Mouse (Mus musculus): ENCODE measurements around the gene Nxf2.
A peak's percentile ranks its signal among the peaks of the same experiment; 100 is the strongest.
"Not testable (repeated sequence)": the region's sequence is repeated elsewhere in the genome, so short reads cannot be mapped to it uniquely, and the experiment has no call there.

The Nxf2 gene

DNA sequence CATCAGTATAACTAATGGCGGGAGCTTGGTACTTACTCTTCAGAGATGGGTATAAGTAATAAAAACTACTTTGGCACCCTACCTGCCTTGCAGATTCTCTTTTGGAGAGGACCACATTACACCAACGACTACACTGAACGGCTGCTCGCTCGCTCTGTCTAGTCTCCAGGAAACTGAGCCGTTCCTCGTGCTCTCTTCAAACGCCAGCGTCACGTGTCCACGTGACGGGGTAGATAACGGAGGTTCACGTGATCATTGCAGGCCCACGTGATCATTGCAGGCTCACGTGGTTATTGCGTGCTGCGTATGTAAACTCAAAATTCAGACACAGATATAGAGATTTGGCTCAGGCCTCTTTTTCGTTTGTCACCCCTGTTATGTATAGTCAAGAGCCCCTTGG lies at the start of gene Nxf2:
Nxf2 (minus strand) TSS at position 209 of the 400 bp plus-strand sequence.
- DNase-seq (ENCODE audit: low read depth in 2 of 2, low spot score in 2 of 2) = no peak

DNA sequence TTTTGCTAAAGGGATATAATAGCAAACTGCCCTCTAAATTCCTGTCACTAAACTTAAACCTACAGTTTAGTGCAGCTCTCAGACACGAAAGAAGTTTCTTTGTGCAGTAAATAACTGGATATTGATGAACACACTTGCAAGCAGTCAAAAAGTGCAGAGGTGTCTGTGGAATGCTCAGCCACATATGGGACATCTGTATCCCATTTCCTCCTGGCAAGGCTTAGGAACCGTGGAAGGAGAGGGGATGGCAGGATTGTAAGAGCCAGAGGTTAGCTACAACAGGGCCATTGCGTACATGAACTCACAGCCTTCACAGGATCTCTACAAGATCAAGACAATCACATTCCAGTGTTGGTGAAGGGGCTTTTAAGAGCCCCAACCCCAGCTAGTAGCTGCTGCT lies 46.8 kb upstream of the Nxf2 start:
- DNase-seq (ENCODE audit: low read depth in 2 of 2, low spot score in 2 of 2) = no peak

DNA sequence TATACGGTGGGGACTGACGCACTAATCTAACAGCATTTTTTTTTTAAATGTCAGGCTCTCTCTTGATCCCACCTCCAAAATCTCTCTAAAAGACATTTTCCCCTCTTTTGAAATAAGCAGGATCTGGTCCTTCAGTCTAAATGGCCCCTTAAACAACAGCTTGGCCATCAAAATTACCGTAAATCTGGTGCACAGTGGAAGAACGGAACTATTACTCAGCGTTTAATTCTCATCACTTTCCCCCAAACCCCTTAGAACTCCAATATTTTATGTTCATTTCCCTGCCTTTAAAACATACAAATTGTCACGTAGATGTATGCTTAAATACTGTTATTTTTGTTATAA lies 44.9 kb upstream of the Nxf2 start:
- no peak for DNase-seq (ENCODE audit: low read depth in 2 of 2, low spot score in 2 of 2)

DNA sequence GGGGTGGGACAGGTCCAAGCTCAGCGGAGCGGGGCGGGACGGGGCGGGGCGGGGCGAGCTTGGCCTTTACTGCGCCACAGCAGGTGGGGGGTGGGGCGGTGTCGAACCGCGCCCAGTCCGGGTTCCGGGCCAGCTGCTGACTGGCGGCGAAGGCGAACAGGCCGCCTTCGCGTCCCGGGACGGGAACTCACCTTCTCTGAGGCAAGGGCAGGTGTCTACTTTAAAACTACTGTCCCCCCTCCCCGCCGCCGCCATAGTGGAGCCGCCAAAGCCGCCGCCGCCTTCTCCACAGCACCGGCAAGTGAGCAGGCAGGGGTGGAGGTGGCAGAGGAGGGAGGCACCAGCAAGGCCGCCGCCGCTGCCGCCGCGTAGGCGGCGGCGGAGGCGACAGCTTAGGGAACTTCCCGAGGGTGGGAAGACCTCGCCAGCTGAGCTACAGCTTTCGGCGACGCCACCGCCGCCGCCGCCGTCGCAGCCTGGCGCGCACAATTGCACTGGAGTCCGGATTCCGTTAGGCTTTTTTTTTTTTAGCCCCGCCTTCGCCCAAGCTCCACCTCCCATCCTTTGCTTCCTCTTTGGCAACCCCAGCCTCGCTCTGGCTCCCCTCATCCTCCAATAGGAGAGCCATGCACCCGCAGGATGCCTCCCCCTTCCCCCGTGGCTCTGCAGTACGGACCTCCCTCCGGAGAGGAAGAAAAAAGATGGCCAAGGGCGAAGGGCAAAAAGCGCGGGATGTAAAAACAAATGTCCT lies 44.3 kb upstream of the Nxf2 start, which contains the start of gene Zmat1:
Zmat1 (minus strand) TSS at position 490 of the 751 bp plus-strand sequence.
- DNase-seq (ENCODE audit: low read depth in 2 of 2, low spot score in 2 of 2) = peak; percentile 81 to 83

DNA sequence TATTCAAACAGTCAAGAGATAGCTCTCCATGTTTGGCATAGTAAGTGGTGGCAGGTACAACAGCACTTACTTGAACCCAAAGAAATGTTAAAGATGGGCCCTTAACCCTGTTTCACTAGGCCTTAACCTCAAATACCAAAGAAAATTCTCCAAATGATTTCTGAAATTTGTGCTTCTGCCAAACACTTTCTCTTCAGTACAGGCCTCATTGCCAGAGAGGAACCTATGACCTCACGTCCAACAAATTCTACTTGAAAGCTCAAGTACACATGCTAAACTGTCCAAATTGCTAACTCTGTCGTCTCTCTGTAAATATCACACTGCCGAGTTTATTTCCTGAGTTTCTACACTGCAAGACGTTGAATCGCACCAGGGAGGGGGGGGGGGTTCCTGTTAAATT lies 43.5 kb upstream of the Nxf2 start:
- DNase-seq (ENCODE audit: low read depth in 2 of 2, low spot score in 2 of 2) = no peak

DNA sequence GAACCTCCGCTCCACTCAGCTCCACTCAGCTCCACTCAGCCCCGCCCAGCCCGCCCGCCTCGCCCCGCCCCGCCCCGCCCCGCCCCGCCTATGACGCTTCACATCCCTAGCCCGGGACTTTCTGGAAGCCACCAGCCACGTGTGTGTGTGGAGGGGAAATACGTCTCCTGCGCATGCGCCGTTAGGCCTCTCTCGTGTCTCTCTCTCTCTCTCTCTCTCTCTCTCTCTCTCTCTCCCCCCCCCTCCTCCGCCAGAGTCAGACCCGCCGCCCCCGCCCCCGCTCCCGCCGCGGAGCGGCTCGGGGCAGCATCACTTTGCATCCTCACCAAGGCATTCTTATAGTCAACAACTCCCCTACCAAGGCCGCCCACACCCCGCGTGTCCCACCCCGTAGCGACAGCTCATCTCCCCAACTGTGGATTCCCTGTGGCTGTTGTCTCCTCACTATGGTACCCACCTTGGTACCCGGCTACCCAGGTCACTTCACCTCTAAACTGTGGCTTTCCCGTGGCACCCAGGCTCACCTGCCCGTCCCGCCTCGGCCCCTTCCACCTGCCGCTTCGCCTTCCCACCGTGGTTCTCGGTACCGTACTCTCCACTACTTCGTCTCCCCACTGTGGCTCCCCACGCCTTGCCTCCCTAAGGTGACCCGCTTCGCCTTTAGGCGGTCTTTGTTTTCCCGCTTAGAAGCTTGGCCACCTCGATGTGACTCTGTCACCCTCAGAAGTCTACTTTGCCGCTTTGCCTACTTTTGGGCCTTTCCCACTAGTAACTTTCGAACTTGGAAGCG lies 1.1 kb downstream of the Nxf2 start:
- peak; percentile 35 to 42 for DNase-seq (ENCODE audit: low read depth in 2 of 2, low spot score in 2 of 2)

DNA sequence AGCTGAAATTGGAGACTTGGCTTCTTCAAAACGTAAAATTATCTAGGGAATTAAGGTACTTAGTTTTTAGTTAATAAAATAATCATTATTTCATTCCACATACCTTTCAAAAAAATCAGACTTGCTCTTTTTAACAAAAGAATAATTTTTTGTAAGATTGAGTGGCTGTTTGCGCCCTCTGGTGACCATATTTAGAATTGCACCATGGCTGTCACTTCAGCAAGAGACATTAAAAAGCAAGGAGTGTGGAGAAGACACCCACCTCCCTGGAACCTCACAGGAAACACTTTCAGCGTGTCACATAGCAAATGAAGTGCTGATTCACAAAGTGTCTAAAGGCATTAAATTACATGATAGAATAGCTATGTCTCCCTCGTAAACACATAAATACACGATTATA lies 34.2 kb downstream of the Nxf2 start:
- peak; percentile 28 to 56 for DNase-seq (ENCODE audit: low read depth in 2 of 2, low spot score in 2 of 2)

DNA sequence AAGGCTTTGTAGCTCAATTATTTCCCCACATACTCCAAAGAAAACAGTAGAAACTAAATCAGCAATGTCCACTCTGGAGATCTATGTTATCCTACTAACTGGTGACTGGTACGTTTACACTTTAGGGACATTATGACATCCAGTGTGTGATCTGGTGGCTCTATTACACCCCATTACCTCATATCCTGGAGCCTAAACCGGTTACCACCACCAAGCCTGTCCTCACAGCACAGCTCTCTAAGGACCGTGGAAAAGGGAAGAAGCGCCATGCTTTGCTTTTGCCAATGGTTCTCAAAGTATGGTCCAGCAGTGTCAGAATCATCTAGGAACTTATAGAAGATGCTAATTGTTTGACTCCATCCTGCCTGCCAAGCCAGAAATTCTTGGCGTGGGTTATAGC lies 34.6 kb downstream of the Nxf2 start:
- DNase-seq (ENCODE audit: low read depth in 2 of 2, low spot score in 2 of 2) = no peak

DNA sequence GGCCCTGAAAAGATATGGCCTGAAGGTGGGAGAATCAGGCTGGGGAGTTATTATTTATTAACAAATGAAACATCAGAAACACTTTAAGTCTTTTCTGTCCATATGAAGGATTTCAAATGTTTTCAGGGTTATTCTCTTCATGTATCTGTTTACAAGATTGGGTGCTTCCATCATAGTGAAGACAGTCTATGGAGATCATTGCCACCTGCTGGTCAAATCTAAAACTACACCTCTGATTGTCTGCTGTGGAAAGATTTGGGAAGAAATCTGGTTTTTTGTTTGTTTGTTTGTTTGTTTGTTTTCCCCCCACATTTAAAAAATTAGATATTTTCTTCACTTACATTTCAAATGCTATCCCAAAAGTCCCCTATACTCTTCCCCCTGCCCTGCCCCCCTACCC lies 39.5 kb downstream of the Nxf2 start:
- peak; percentile 5 to 13 for DNase-seq (ENCODE audit: low read depth in 2 of 2, low spot score in 2 of 2)

DNA sequence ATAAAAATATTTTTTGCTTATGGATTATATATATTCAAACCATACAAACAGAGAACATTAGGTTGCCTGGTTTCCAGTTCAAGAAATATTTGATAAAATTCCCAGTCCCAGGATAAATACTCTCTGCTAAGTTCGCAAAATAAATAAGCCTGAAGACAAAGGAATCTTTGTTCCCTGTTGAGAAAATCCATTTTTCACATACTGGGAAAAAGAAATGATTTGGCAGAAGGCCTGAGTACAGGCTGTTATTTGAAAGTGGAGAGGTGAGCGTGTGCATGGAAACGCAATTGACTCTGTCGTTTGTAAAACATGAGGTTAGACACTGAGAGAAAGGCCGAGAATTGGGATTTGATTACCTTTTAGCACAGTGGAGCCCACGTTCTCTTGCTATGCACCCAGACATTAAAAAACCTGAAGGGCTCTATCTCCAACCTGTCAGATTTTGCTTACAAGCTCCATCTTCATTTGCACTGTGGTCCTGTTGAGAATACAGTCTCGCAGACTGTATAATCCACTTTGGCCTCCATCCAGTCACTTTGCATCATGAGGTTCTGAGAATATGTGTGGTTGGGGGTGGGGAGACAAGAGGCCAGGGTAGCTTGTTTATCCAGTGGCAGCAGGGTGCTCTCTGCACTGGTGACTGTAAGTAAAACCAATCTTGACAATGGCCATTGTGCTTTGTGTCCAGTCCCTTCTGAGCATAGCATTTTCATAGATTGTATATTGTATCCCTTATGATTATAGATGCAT lies 40.7 kb downstream of the Nxf2 start:
- DNase-seq (ENCODE audit: low read depth in 2 of 2, low spot score in 2 of 2) = no peak

DNA sequence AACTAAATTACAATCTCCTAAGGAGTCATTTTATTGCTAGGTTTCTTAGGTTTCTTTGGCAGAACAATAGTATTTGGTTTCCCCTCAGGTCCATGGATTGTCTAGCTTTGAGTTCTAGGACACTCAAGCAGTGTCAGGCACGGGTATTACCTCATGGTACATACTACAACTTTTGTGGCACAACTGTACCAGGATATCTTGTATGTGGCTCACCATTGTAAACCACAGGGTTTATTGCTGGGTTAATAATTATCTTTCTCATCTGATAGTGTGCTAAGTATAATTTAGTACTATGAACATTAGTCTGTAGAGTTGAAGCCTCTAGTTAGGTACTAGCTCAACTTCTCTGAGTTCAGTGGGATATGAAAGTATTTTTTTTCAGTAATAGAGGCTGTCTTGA lies 45.3 kb downstream of the Nxf2 start:
- DNase-seq (ENCODE audit: low read depth in 2 of 2, low spot score in 2 of 2) = no peak

DNA sequence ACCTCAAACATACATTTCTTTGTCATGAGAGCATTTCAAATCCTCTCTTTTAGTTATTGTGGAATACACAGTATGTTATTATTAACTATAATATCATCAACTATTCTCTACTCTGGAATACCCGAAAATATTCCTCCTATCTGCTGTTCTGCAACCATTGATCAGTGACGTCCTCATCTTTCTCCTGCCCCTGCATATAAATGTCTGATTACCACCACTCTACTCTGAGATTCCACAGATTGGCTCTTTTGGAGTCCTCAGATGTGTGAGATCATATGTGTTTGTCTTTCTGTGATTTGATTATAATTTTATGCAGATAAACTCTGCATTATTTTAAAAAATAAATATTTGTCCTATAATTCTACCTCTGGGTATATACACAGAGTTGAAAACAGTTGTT lies 48.8 kb downstream of the Nxf2 start:
- DNase-seq (ENCODE audit: low read depth in 2 of 2, low spot score in 2 of 2) = no peak

DNA sequence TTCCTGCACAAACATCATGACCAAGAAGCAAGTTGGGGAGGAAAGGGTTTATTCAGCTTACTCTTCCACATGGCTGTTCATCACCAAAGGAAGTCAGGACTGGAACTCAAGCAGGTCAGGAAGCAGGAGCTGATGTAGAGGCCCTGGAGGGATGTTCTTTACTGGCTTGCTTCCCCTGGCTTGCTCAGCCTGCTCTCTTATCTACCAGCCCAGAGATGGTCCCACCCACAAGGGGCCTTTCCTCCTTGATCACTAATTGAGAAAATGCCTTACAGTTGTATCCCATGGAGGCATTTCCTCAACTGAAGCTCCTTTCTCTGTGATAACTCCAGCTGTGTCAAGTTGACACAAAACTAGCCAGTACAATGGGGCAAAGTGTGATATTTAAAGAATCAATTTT lies 49.2 kb downstream of the Nxf2 start:
- DNase-seq (ENCODE audit: low read depth in 2 of 2, low spot score in 2 of 2) = not testable (repeated sequence)

DNA sequence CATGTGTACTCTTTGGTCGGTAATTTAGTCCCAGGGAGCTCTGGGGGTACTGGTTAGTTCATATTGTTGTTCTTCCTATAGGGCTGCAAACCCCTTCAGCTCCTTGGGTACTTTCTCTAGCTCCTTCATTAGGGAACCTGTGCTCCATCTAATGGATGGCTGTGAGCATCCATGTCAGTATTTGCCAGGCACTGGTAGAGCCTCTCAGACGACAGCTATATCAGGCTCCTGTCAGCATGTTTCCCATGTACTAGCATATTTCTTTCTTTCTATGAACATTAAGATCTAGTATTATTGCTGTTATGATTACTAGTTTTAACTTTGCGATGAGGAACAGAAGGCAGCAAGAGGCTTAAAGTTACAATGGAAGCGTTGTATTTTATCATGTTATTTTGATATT lies 49.7 kb downstream of the Nxf2 start:
- no peak for DNase-seq (ENCODE audit: low read depth in 2 of 2, low spot score in 2 of 2)

DNA sequence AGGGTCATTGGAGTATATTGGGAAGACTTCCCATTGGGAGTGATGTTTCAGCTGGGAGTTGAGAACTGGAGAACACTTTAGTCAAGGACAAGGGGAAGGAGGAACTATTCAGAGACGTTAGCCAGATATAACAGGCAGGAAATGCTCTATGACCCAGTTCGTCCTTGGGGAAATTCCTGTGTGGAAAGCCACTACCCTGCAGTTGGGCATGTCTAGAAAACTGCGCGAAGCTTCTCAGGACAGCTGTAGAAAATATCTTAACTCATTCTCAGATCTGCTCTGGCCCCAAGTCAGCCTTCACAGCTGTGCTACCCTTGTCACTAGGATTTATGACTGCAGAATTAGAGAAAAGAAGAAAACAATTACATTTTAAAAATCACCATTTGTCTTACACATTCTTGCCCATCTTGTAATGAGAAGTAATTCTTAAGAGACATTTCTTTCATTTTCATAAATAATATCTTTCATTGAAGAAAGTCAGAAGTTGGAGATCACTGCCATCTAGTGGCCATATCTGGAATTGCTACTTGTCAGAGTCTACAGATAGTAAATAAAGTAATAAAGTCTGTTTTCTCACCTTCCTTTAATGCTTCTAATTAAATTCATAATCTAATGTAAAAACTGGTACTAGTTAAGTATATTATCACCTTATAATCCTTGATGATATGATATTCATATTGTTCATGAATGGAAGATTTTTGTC lies 51.2 kb downstream of the Nxf2 start:
- peak; percentile 20 to 43 for DNase-seq (ENCODE audit: low read depth in 2 of 2, low spot score in 2 of 2)

DNA sequence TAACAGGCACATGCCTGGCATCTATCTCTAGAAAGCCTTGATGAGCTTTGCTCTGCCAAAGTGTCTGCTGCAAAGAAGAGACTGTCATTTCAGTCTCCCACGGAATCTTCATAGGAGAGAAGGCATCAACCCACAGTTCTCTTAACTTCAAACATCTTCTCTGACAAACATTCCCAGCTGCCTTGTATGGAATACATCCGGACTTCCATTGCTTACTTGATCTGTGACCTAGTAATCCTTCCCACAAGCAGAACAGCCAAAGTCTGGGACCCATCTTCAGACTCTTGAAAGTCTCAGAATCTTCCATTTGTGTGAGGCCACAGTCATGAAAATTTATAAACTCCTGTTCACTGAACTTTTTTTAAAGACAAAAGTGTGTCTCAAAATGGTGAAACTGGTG lies 51.7 kb downstream of the Nxf2 start:
- DNase-seq (ENCODE audit: low read depth in 2 of 2, low spot score in 2 of 2) = no peak

DNA sequence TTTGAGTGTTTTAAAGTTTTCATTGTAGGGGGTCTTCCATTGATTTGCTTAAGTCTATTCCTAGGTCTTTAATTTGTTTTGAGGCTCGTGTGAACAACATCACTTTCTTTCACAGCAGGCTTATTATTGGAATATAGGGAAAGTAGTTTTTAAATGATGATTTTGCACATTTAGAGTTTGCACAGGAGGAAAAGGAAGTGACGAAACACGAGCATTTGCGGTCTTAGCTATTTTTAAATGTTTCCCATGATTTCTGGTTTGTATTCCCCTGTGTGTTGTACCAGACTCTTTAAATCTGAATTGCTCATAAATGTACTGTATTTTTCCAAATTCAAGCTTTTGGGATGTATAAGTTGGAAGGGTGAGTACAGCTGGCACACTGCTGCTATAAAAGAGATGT lies 54.2 kb downstream of the Nxf2 start:
- DNase-seq (ENCODE audit: low read depth in 2 of 2, low spot score in 2 of 2) = no peak

Data from CD8-positive naive resting alpha-beta T cell, adult 2 months (primary cell).